Comparison of ENCODE assay signal across 10 mouse cellular contexts in genomic region chr5:137026092-137026491, GRCm38 (mm10). TPM values are rescaled to one million over a fixed set of nuclear protein-coding genes. Genes with fewer than 3 reads are reported as not detected.
DNase-seq lines count a peak whose midpoint lies in the region; ATAC-seq and TF ChIP-seq lines count a peak whose summit lies in the region.
"Had no signal": no experiment of that assay in that cellular context is flagged by ENCODE, and none has a peak within 500 bp of the region (broad histone marks: within the 10 kb centered on the region; RNA-seq: fewer than 3 reads in every experiment).

Gene Vgf (plus strand): TSS chr5:137026392.

- ATAC-seq in lung, embryonic 14.5 days (ENCODE audit: insufficient read depth) = no peak
- no peak for ATAC-seq in forebrain, embryonic 12.5 days (ENCODE audit: low FRiP score)
- ATAC-seq in midbrain, postnatal 0 days (ENCODE audit: low FRiP score) = no peak

- no peak within 1 kb of the TSS for H3K4me3 ChIP-seq in lung, embryonic 14.5 days (ENCODE audit: low read depth, low read length)
- 0 out of 2 replicates have a peak within 1 kb of the TSS, but pooled peaks have one; percentile 8 for H3K4me3 ChIP-seq in forebrain, embryonic 12.5 days (replicated peaks)
- H3K4me3 ChIP-seq in midbrain, postnatal 0 days (ENCODE audit: low read depth, low read length) = peak within 1 kb of the TSS; percentile 36
- H3K4me3 ChIP-seq: liver, embryonic 15.5 days had no signal

- H3K27me3 ChIP-seq in lung, embryonic 14.5 days (ENCODE audit: insufficient read depth, low read length) = peaks cover 65% of the 10 kb centered on the region
- H3K27me3 ChIP-seq in forebrain, embryonic 12.5 days = peaks cover 75% of the 10 kb centered on the region
- H3K27me3 ChIP-seq in midbrain, postnatal 0 days (ENCODE audit: insufficient read depth, low read length) = peaks cover 27% of the 10 kb centered on the region

- no peaks in the 10 kb centered on the region for H3K9me3 ChIP-seq in lung, embryonic 14.5 days (ENCODE audit: low read depth, low read length)
- H3K9me3 ChIP-seq in forebrain, embryonic 12.5 days = no peaks in the 10 kb centered on the region
- H3K9me3 ChIP-seq in midbrain, postnatal 0 days (ENCODE audit: low read length) = no peaks in the 10 kb centered on the region
- H3K9me3 ChIP-seq: liver, embryonic 15.5 days had no signal

- no peaks in the 10 kb centered on the region for H3K36me3 ChIP-seq in lung, embryonic 14.5 days (ENCODE audit: insufficient read depth)
- H3K36me3 ChIP-seq in forebrain, embryonic 12.5 days (replicated peaks) = no peaks in the 10 kb centered on the region
- no peaks in the 10 kb centered on the region for H3K36me3 ChIP-seq in midbrain, postnatal 0 days (ENCODE audit: insufficient read depth, low read length)
- H3K36me3 ChIP-seq: liver, embryonic 15.5 days had no signal

- H3K4me1 ChIP-seq in lung, embryonic 14.5 days (ENCODE audit: insufficient read depth) = peaks cover 5% of the 10 kb centered on the region; the same call in 1 of the 2 replicates
- H3K4me1 ChIP-seq in forebrain, embryonic 12.5 days = peaks cover 27% of the 10 kb centered on the region
- H3K4me1 ChIP-seq in midbrain, postnatal 0 days (ENCODE audit: insufficient read depth, low read length) = no peaks in the 10 kb centered on the region

- H3K9ac ChIP-seq in lung, embryonic 14.5 days = no peak within 1 kb of the TSS
- H3K9ac ChIP-seq in forebrain, embryonic 12.5 days = no peak within 1 kb of the TSS
- peak within 1 kb of the TSS; percentile 24; the same call in 1 of the 2 replicates for H3K9ac ChIP-seq in midbrain, postnatal 0 days (replicated peaks; ENCODE audit: low read length, poor library complexity, severe bottlenecking)
- H3K9ac ChIP-seq: liver, embryonic 15.5 days had no signal

- peak within 1 kb of the TSS; percentile 15; the same call in 1 of the 2 replicates for H3K4me2 ChIP-seq in lung, embryonic 14.5 days
- H3K4me2 ChIP-seq in forebrain, embryonic 12.5 days = peak within 1 kb of the TSS; percentile 29
- H3K4me2 ChIP-seq in midbrain, postnatal 0 days (ENCODE audit: low read depth, low read length, poor library complexity, severe bottlenecking) = peak within 1 kb of the TSS; percentile 49
- H3K4me2 ChIP-seq: liver, embryonic 15.5 days had no signal

- TF ChIP-seq CTCF in lung, embryonic 14.5 days (IDR thresholded peaks at IDR 0.05; ENCODE audit: low read depth) = no peak
- no peak for TF ChIP-seq CTCF in midbrain, postnatal 0 days (IDR thresholded peaks at IDR 0.05)

- DNase-seq in lung, embryonic 14.5 days = no peak
- no peak for DNase-seq in lung, postnatal 25 days (ENCODE audit: low spot score)
- DNase-seq in induced T-regulatory cell, adult 2 months (ENCODE audit: low read depth) = peak; percentile 12
- no peak for DNase-seq in midbrain, postnatal 0 days (ENCODE audit: low spot score)
- no peak for DNase-seq in ovary, postnatal 10 days (ENCODE audit: low spot score)
- DNase-seq in MN1 (ENCODE audit: low spot score) = no peak

- no peak within 1 kb of the TSS for H3K27ac ChIP-seq in lung, embryonic 14.5 days (ENCODE audit: low read depth)
- H3K27ac ChIP-seq in forebrain, embryonic 12.5 days = no peak within 1 kb of the TSS
- no peak within 1 kb of the TSS for H3K27ac ChIP-seq in midbrain, postnatal 0 days (ENCODE audit: low read depth, low read length)
- H3K27ac ChIP-seq: liver, embryonic 15.5 days; stomach, postnatal 0 days had no signal

- WGBS in lung, embryonic 14.5 days = 16% methylated on average over 4 of the region's 4 CpGs
- WGBS in forebrain, embryonic 12.5 days = 27% methylated on average over 4 of the region's 4 CpGs
- 29% methylated on average over 4 of the region's 4 CpGs for WGBS in midbrain, postnatal 0 days

RNA-seq across cellular contexts. Expression of gene Vgf, which starts in this region (rescaled TPM):
- polyA plus RNA-seq in lung, embryonic 14.5 days (2014; fragmentation: Nextera tagmentation; extraction: Ambion mirVana) = 0.12 and 0.13 TPM in 2 replicates
- 0.68 and 0.92 TPM in 2 replicates for polyA plus RNA-seq in forebrain, embryonic 12.5 days (2016; fragmentation: Nextera tagmentation; extraction: Ambion mirVana)
- total RNA-seq in midbrain, postnatal 0 days (2014; rRNA removed) = 103 and 154 TPM in 2 replicates
- 46.8 and 49.1 TPM in 2 replicates for polyA plus RNA-seq in midbrain, postnatal 0 days (2015; fragmentation: Nextera tagmentation; extraction: Ambion mirVana)
- polyA plus RNA-seq: heart, postnatal 0 days; liver, embryonic 15.5 days had no signal

Comparison
In these comparisons a context has a peak if more than half of its experiments do, and no peak if none do; other contexts are left out.
1. RNA of gene Vgf (polyA plus RNA-seq): 46.8 to 49.1 TPM in midbrain, postnatal 0 days; 0.68 to 0.92 TPM in forebrain, embryonic 12.5 days and 0.12 to 0.13 TPM in lung, embryonic 14.5 days; every median in the first group is over 10 times any median in the second.
2. Peak in every context shown above with its lines, with median percentiles within 50 percentile points of each other: H3K4me2 ChIP-seq.